Mouse (Mus musculus) thymus, adult 2 months (tissue): Measurements from ENCODE around the gene Hdac8.

Source experiments
- CTCF ChIP-seq: fragments of 200-500 bp; IDR thresholded peaks from 2 replicates; pipeline ENCODE4 v1.5.1; 2012; ENCODE audit warnings: mild to moderate bottlenecking, control low read depth, low read length, moderate library complexity, borderline replicate concordance; ENCODE audit not compliant: control insufficient read depth, poor library complexity, insufficient read depth; ENCODE audit errors: extremely low read depth
- POLR2A ChIP-seq: fragments of 200-500 bp; IDR thresholded peaks from 2 replicates; pipeline ENCODE4 v1.6.1; 2012; ENCODE audit warnings: mild to moderate bottlenecking, low read length, control low read depth, moderate library complexity; ENCODE audit not compliant: control insufficient read depth, poor library complexity, insufficient read depth; ENCODE audit errors: extremely low read depth

- TF ChIP-seq CTCF (no peak), POLR2A (no peak)
These were observed 980 bp downstream of the Hdac8 start for GRCm38 (mm10) chrX:102504179-102504578.
